Mouse (Mus musculus) bone marrow, adult 2 months (tissue): ENCODE data around the gene Lepr. TPM values are rescaled to one million over a fixed set of nuclear protein-coding genes. Genes with fewer than 3 reads are reported as not detected.

Experiments used
- H3K27ac ChIP-seq: fragments of 200-500 bp; 2 replicates; pipeline ENCODE4 v1.5.1; 2012; ENCODE audit warnings: low read depth, mild to moderate bottlenecking, control low read depth, inconsistent platforms, low read length; ENCODE audit not compliant: control insufficient read depth, poor library complexity, insufficient read depth
- H3K4me1 ChIP-seq: fragments of 200-500 bp; 2 replicates; pipeline ENCODE4 v1.6.1; 2011; ENCODE audit warnings: low read length; ENCODE audit not compliant: control insufficient read depth, insufficient read depth
- H3K4me3 ChIP-seq: fragments of 200-500 bp; replicated peaks from 2 replicates; pipeline ENCODE3; 2011; ENCODE audit warnings: mild to moderate bottlenecking, low read depth, low read length, control low read depth; ENCODE audit not compliant: control insufficient read depth
- CTCF ChIP-seq: fragments of 200-500 bp; IDR thresholded peaks from 2 replicates; pipeline ENCODE4 v1.5.1; 2011; ENCODE audit warnings: low read length, control low read depth; ENCODE audit not compliant: control insufficient read depth, insufficient read depth
- POLR2A ChIP-seq: fragments of 200-500 bp; IDR thresholded peaks from 2 replicates; pipeline ENCODE4 v1.6.1; 2011; ENCODE audit warnings: low read depth, mild to moderate bottlenecking, control low read depth, low read length, borderline replicate concordance; ENCODE audit not compliant: control insufficient read depth
- WGBS: fragments of 180-500 bp; shearing (Covaris S2); methylation state at CpG from one replicate; pipeline ENCODE4 v1.1.7; 2018; 5-methylcytosine and 5-hydroxymethylcytosine counted together
- polyA plus RNA-seq: library from polyadenylated mRNA; stranded (reverse); fragments of >200 nt; gene quantifications from 2 replicates; pipeline ENCODE4 v1.2.4, GENCODE M21; 2011; ENCODE audit warnings: low replicate concordance; ENCODE audit not compliant: missing spikeins, insufficient read depth, insufficient read length

Lepr gene
- polyA plus RNA-seq, 1 experiment, result 8.3 TPM

DNA sequence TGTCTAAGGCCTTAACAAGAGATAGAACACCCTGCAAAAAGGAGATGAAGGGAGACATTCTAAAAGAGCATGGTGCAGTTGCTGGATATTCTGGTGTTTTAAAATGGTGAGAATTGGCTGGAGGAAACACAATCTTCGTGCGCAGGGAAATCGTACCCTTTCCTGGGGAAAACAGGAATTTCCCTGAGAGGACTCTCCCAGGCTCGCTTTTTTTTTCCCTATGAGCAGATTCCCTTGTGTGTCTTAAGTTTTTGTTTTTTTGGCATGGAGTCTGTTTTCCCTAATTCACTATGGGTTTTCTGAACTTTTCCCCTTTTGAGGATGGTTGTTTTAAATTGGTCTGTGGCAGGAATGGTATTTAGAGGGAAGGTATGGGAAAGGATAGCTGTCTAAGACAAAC lies 28.0 kb upstream of the Lepr start:
- WGBS, result 81% methylated on average over 4 of the region's 4 CpGs
- no peak overlapping the region for H3K4me3 ChIP-seq
- H3K27ac ChIP-seq, result no peak overlapping the region
- no peaks in the 10 kb centered on the region for H3K4me1 ChIP-seq
- no peak for TF ChIP-seq POLR2A
- TF ChIP-seq CTCF, result no peak

DNA sequence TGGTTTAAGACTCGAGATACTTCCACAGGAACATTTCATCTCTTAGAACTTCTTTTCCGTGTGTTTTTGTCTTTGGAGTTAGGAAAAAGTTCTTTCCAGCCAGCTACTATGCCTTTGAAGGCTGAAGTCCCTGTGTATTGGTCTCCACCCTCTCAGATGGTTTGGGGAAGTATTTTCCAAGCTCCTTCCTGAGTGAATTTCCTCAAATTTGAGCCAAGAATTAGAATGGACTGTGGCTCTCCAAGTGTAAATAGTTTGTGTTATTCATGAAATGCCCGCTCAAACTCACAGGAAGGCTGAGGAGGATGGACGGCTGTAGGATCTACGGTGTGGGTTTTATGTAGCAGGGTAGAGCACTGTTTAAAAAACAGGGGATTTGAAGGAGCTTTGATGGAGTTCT lies 27.6 kb upstream of the Lepr start:
- no peak for TF ChIP-seq CTCF
- TF ChIP-seq POLR2A, result no peak
- no peaks in the 10 kb centered on the region for H3K4me1 ChIP-seq
- no peak overlapping the region for H3K27ac ChIP-seq
- no peak overlapping the region for H3K4me3 ChIP-seq
- 71% methylated on average over 5 of the region's 5 CpGs for WGBS

DNA sequence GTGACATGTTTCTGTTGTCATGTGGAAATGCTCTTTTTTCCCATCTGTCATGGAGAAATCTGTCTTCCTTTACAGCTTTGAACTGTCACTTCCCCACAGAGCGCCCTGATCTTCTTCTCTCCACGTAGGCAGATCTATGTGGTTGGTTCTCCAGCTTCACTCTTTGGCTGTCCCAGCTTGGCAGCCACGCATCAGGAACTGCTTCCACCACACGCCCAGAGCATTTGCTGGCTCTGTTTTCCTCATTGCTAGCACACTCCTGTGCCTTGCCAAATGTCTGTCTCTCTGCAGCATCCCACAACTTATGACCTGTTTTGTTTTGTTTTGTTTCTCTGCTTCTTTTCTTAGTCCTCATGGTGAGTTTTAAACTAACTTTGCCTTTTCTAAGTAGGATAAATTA lies 24.3 kb upstream of the Lepr start:
- Histone ChIP-seq H3K27ac (no peak overlapping the region), H3K4me3 (no peak overlapping the region), H3K4me1 (no peaks in the 10 kb centered on the region)
- no peak for TF ChIP-seq POLR2A
- no peak for TF ChIP-seq CTCF
- WGBS, result 70% methylated on average over 4 of the region's 4 CpGs

DNA sequence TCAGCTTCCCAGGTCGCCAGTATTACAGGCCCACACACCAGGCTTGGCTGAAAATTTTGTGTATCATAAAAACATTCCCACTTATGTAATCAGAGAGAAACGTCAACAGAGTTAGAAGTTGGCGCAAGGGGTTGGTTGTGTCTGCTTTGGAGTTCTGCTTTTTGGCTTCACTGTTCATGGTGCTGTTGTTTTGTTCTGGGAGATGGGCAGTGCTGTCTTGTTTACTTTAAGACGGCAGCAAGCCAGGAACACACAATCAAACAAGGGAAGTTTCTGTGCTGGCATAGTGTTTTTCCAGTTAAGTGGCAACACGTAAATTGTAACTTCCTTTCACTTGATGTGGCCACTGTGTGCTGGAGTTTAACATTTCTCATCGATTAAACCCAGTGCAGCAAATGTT lies 22.7 kb upstream of the Lepr start:
- WGBS, result 48% methylated on average over 6 of the region's 6 CpGs
- no peak overlapping the region for H3K27ac ChIP-seq
- H3K4me1 ChIP-seq, result no peaks in the 10 kb centered on the region
- H3K4me3 ChIP-seq, result no peak overlapping the region
- TF ChIP-seq CTCF (no peak), POLR2A (no peak)

DNA sequence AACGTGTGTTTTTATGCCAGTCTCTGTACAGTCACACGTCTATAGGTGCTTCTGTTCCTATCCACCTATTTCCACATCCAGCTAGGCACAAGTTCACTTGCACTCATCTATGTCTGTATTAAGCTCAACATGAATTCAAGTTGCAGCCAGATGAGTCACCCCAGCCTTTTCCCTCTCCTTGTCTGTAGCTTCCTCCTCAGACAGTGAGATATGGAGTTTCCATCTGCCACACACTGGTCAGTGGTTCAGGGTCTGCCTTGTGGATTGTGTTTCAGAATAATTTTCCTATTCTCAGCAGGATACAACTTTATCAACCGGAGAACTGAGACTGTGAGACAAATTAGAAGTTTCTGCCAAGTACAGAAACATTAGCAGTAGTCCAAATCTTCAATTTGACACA lies 20.0 kb upstream of the Lepr start:
- Histone ChIP-seq H3K4me3 (no peak overlapping the region), H3K27ac (no peak overlapping the region), H3K4me1 (no peaks in the 10 kb centered on the region)
- TF ChIP-seq CTCF (no peak), POLR2A (no peak)
- 76% methylated on average over 3 of the region's 3 CpGs for WGBS

DNA sequence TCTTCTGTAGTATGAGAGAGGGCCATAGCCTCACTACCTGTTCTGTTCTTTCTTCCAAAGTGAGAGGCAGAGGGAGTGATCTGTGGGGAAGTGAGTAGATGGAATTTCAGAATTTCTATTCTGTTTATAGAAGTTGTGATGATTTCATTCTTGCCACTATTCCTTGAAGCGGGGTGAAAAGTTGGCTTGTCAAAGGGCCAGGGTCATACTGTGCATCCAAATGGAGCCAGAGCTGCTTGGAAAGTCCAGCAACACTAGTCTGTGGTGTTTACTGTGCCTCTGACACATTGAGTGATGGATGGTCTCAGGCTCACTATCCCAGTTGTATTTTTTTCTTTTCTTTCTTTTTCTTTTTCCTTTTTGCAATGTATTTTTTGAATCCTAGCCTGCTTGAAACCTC lies 17.8 kb upstream of the Lepr start:
- H3K27ac ChIP-seq, result no peak overlapping the region
- TF ChIP-seq CTCF (no peak), POLR2A (no peak)
- 70% methylated on average over 1 of the region's 1 CpGs for WGBS
- no peaks in the 10 kb centered on the region for H3K4me1 ChIP-seq
- no peak overlapping the region for H3K4me3 ChIP-seq

DNA sequence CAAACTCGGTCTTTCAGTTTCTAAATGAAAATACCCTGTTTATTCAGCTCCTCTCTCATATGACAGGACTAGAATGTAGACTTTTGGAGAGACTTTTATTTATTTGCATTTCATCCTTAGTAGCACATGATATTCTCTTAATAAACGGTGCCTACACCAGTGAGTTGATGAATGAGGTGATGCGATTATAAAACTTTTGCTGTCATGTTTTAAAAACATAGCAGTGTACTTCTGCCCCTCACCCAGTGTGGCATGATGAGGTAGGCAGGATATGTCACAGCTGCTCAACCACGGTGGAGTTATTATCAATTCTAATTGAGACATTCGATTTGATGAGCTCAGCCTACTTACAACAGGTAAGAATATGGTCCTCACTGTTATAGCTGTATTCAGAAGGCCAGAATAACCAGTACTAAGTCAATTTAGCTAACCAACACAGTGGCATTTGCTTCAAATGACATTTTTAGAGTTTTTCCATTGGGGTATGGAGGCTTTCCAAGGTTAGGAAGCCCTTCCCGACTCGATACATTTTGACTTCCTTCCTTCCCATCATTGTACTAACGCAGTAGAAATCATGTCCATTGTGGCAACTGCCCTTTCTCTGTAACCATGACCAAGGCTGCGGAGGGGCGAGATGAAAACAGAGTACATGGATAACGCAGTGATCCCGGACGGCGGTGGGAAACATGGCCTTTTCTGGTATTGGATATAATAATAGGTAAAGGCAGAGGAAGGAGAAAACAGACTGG lies 16.1 kb upstream of the Lepr start:
- TF ChIP-seq POLR2A (no peak), CTCF (no peak)
- 79% methylated on average over 14 of the region's 14 CpGs for WGBS
- Histone ChIP-seq H3K4me1 (no peaks in the 10 kb centered on the region), H3K27ac (no peak overlapping the region), H3K4me3 (no peak overlapping the region)

DNA sequence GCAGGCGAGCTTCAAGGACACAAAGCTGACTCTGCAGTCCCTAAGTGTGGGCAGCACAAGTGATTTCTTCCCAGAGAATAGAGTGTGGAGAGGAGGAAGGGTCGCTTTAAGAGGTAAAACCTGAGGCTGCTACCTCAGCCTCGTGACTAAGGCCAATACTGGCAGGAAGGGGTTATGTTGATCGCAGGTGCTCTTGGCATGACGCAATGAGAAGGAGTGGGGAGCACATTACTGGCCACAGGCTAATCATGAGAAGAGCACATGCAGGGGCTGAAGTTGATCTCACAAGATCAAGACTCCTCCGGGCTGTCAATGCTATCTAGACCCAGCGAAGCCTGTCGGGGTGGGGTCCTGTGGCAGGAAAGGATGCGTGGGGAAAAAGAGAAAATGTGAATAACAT lies 11.9 kb upstream of the Lepr start:
- TF ChIP-seq CTCF (no peak), POLR2A (no peak)
- Histone ChIP-seq H3K27ac (no peak overlapping the region), H3K4me3 (no peak overlapping the region), H3K4me1 (no peaks in the 10 kb centered on the region)
- 76% methylated on average over 9 of the region's 9 CpGs for WGBS

DNA sequence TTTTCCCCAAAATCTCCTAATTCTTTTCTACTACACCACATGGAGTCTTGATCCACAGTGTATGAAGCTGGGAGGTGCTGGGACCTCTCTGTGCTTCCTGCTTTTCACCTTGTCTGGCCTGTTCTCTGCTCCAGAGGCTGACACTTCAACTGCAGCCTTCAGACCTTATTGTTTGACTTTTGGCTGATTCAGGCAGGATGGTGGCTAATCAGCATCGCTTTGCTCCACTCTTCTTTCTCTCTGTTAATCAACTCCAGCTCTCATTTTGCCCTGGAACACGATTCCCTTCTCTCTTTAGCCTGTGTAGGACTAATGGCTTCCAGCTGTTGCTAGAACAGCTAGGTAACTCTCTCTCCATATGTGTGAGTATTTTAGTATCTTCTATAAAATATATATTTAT lies 10.0 kb upstream of the Lepr start:
- TF ChIP-seq CTCF, result no peak
- TF ChIP-seq POLR2A, result no peak
- Histone ChIP-seq H3K4me1 (no peaks in the 10 kb centered on the region), H3K27ac (no peak overlapping the region), H3K4me3 (no peak overlapping the region)
- 62% methylated on average over 2 of the region's 2 CpGs for WGBS
